Mouse (Mus musculus) hindbrain, embryonic 11.5 days (tissue): ENCODE data around the gene Tmem161a. TPM values are rescaled to one million over a fixed set of nuclear protein-coding genes. Genes with fewer than 3 reads are reported as not detected.

Experiments
- ATAC-seq: fragments of 200-750 bp; cut with Nextera tagmentation; 2 replicates; pipeline ENCODE4 v1.8.0; 2017; ENCODE audit warnings: mild to moderate bottlenecking, moderate TSS enrichment, moderate library complexity; ENCODE audit not compliant: low FRiP score
- DNase-seq: peaks from one replicate; pipeline ENCODE4 v3.0.0-alpha.2; 2015; ENCODE audit warnings: low spot score
- H3K27ac ChIP-seq: fragments of 300-500 bp; sonication (generic); 2 replicates; pipeline ENCODE4 v1.5.1; 2014; ENCODE audit warnings: mild to moderate bottlenecking, low read depth, low read length
- H3K27me3 ChIP-seq: fragments of 300-500 bp; sonication (generic); 2 replicates; pipeline ENCODE4 v1.6.1; 2014; ENCODE audit warnings: mild to moderate bottlenecking, low read length, moderate library complexity, mixed read lengths; ENCODE audit not compliant: control insufficient read depth, insufficient read depth
- H3K36me3 ChIP-seq: fragments of 300-500 bp; sonication (generic); 2 replicates; pipeline ENCODE4 v1.6.1; 2014; ENCODE audit warnings: mild to moderate bottlenecking, low read length, moderate library complexity, mixed read lengths; ENCODE audit not compliant: control insufficient read depth, insufficient read depth
- H3K4me1 ChIP-seq: fragments of 300-500 bp; sonication (generic); replicated peaks from 2 replicates; pipeline ENCODE4 v1.6.1; 2014; ENCODE audit warnings: low read length, mixed read lengths; ENCODE audit not compliant: control insufficient read depth, insufficient read depth
- H3K4me2 ChIP-seq: fragments of 300-500 bp; sonication (generic); replicated peaks from 2 replicates; pipeline ENCODE4 v1.6.1; 2014; ENCODE audit warnings: mild to moderate bottlenecking, low read depth, low read length
- H3K4me3 ChIP-seq: fragments of 300-500 bp; sonication (generic); 2 replicates; pipeline ENCODE4 v1.5.1; 2014; ENCODE audit warnings: low read depth, low read length
- H3K9ac ChIP-seq: fragments of 300-500 bp; sonication (generic); 2 replicates; pipeline ENCODE4 v1.6.1; 2014; ENCODE audit warnings: low read depth, low read length
- H3K9me3 ChIP-seq: fragments of 300-500 bp; sonication (generic); 2 replicates; pipeline ENCODE4 v1.6.1; 2016; ENCODE audit warnings: low read length; ENCODE audit not compliant: control insufficient read depth
- WGBS: fragments of 180-500 bp; shearing (Covaris S2); extraction: QIAGEN DNeasy Blood & Tissue Kit; methylation state at CpG from one replicate; pipeline ENCODE4 v1.1.7; 2014; 5-methylcytosine and 5-hydroxymethylcytosine counted together
- polyA plus RNA-seq: library from polyadenylated mRNA; unstranded; fragments of >200 nt; fragmentation: Nextera tagmentation; extraction: Ambion mirVana; gene quantifications from 2 replicates; pipeline ENCODE4 v1.2.1, GENCODE M21; 2014

Tmem161a gene
- polyA plus RNA-seq, 1 experiment from 2014 or later, result 22.3 TPM

GRCm38 (mm10) chr8:70193238-70193637 lies 21.1 kb downstream of the Tmem161a start:
- Histone ChIP-seq H3K4me2 (no peak overlapping the region), H3K27me3 (no peaks in the 10 kb centered on the region), H3K4me3 (no peak overlapping the region), H3K36me3 (no peaks in the 10 kb centered on the region), H3K4me1 (no peaks in the 10 kb centered on the region), H3K9me3 (no peaks in the 10 kb centered on the region), H3K9ac (no peak overlapping the region), H3K27ac (no peak overlapping the region)
- DNase-seq (no peak), ATAC-seq (no peak)
- WGBS, result 50% methylated on average over 5 of the region's 5 CpGs

GRCm38 (mm10) chr8:70194191-70194590 lies 22.0 kb downstream of the Tmem161a start:
- Histone ChIP-seq H3K4me1 (no peaks in the 10 kb centered on the region), H3K27ac (no peak overlapping the region), H3K4me3 (no peak overlapping the region), H3K27me3 (no peaks in the 10 kb centered on the region), H3K9ac (no peak overlapping the region), H3K36me3 (no peaks in the 10 kb centered on the region), H3K4me2 (no peak overlapping the region), H3K9me3 (no peaks in the 10 kb centered on the region)
- no peak for ATAC-seq
- no peak for DNase-seq
- 79% methylated on average over 3 of the region's 3 CpGs for WGBS

- 88% methylated on average over 2 of the region's 2 CpGs for WGBS
- Histone ChIP-seq H3K27me3 (no peaks in the 10 kb centered on the region), H3K4me1 (no peaks in the 10 kb centered on the region), H3K9ac (no peak overlapping the region), H3K4me2 (no peak overlapping the region), H3K9me3 (no peaks in the 10 kb centered on the region), H3K4me3 (no peak overlapping the region), H3K36me3 (no peaks in the 10 kb centered on the region), H3K27ac (no peak overlapping the region)
- DNase-seq (no peak), ATAC-seq (no peak)
Observed at GRCm38 (mm10) chr8:70195762-70196161, 23.6 kb downstream of the Tmem161a start.

- WGBS, result 49% methylated on average over 7 of the region's 7 CpGs
- Histone ChIP-seq H3K36me3 (no peaks in the 10 kb centered on the region), H3K27ac (no peak overlapping the region), H3K4me2 (no peak overlapping the region), H3K9me3 (no peaks in the 10 kb centered on the region), H3K27me3 (no peaks in the 10 kb centered on the region), H3K4me3 (no peak overlapping the region), H3K4me1 (no peaks in the 10 kb centered on the region), H3K9ac (no peak overlapping the region)
- DNase-seq (no peak), ATAC-seq (no peak)
Observed at GRCm38 (mm10) chr8:70197603-70198002, 25.4 kb downstream of the Tmem161a start.

GRCm38 (mm10) chr8:70200098-70200681 lies 28.0 kb downstream of the Tmem161a start:
- DNase-seq, result no peak
- Histone ChIP-seq H3K27me3 (no peaks in the 10 kb centered on the region), H3K4me1 (no peaks in the 10 kb centered on the region), H3K27ac (no peak overlapping the region), H3K9me3 (no peaks in the 10 kb centered on the region), H3K36me3 (no peaks in the 10 kb centered on the region), H3K4me3 (no peak overlapping the region), H3K9ac (no peak overlapping the region), H3K4me2 (no peak overlapping the region)
- WGBS, result 68% methylated on average over 5 of the region's 5 CpGs
- no peak for ATAC-seq

- WGBS, result 78% methylated on average over 3 of the region's 3 CpGs
- Histone ChIP-seq H3K9ac (no peak overlapping the region), H3K27ac (no peak overlapping the region), H3K9me3 (no peaks in the 10 kb centered on the region), H3K4me1 (no peaks in the 10 kb centered on the region), H3K4me2 (no peak overlapping the region), H3K27me3 (no peaks in the 10 kb centered on the region), H3K36me3 (no peaks in the 10 kb centered on the region), H3K4me3 (no peak overlapping the region)
- DNase-seq (no peak), ATAC-seq (no peak)
Observed at GRCm38 (mm10) chr8:70201417-70201816, 29.3 kb downstream of the Tmem161a start.

- Histone ChIP-seq H3K9ac (no peak overlapping the region), H3K4me3 (no peak overlapping the region), H3K27me3 (no peaks in the 10 kb centered on the region), H3K27ac (no peak overlapping the region), H3K4me1 (no peaks in the 10 kb centered on the region), H3K4me2 (no peak overlapping the region), H3K9me3 (no peaks in the 10 kb centered on the region), H3K36me3 (no peaks in the 10 kb centered on the region)
- no peak for DNase-seq
- 72% methylated on average over 4 of the region's 4 CpGs for WGBS
- no peak for ATAC-seq
Observed at GRCm38 (mm10) chr8:70203072-70203471, 30.9 kb downstream of the Tmem161a start.

- ATAC-seq, result no peak
- 58% methylated on average over 1 of the region's 1 CpGs for WGBS
- H3K27me3 ChIP-seq, result no peaks in the 10 kb centered on the region
Observed at GRCm38 (mm10) chr8:70204757-70205156, 32.6 kb downstream of the Tmem161a start.

GRCm38 (mm10) chr8:70208130-70208529 lies 36.0 kb downstream of the Tmem161a start:
- Histone ChIP-seq H3K4me1 (no peaks in the 10 kb centered on the region), H3K9ac (no peak overlapping the region), H3K36me3 (no peaks in the 10 kb centered on the region), H3K27ac (no peak overlapping the region), H3K4me2 (no peak overlapping the region), H3K9me3 (no peaks in the 10 kb centered on the region), H3K4me3 (no peak overlapping the region), H3K27me3 (0 out of 2 replicates have a peak, but pooled peaks cover 3% of the 10 kb centered on the region)
- WGBS, result 55% methylated on average over 1 of the region's 1 CpGs
- no peak for ATAC-seq
- no peak for DNase-seq

More at GRCm38 (mm10) chr8:70204757-70205156, 32.6 kb downstream of the Tmem161a start:
- no peaks in the 10 kb centered on the region for H3K36me3 ChIP-seq
- H3K9me3 ChIP-seq, result no peaks in the 10 kb centered on the region
- no peak overlapping the region for H3K4me2 ChIP-seq
- no peak overlapping the region for H3K4me3 ChIP-seq
- no peak for DNase-seq
- H3K27ac ChIP-seq, result no peak overlapping the region
- H3K9ac ChIP-seq, result no peak overlapping the region
- H3K4me1 ChIP-seq, result no peaks in the 10 kb centered on the region
